Mouse (Mus musculus): ENCODE measurements around the gene Elovl5. TPM values are rescaled to one million over a fixed set of nuclear protein-coding genes. Genes with fewer than 3 reads are reported as not detected.

Elovl5 gene
- polyA plus RNA-seq (2017; shearing (Covaris generic)): 199 TPM

DNA sequence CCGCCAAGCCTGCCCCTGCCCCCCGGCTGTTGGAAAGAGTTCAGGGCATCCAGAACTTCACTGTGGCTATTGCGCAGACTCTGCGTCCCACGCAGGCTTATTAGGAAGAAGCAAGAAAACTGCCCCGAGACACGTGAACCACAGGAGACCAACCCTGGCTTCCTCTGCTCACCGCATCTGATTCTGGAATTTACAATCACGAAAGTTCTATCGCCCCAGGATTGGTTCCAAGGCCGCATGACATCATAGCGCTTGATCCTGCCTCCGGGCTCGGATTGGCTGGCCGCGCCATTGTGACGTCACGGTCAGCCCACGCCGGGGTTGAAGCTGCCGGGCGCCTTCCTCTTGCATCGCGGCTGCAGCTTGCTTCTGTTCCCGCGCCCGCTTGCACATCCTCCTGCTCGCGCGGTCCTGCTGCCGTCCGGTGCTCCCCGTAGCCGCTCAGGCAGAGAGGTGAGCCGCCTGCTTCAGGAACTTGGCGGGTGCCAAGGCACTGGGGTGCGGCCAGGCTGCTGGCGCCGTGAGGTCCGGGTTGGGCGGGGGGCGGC, at the start of gene Elovl5:
Gene Elovl5, plus strand, starts transcription at position 291 of the 548 bp plus-strand sequence.

Other genes starting within 250 kb of the Elovl5 start
- 56.2 TPM for gene Gclc, start 162.8 kb upstream of the Elovl5 start, polyA plus RNA-seq (2017; shearing (Covaris generic))
- not detected for gene Gcm1, start 134.6 kb downstream of the Elovl5 start, polyA plus RNA-seq (2017; shearing (Covaris generic))
- 57.9 TPM for gene Fbxo9, start 191.7 kb downstream of the Elovl5 start, polyA plus RNA-seq (2017; shearing (Covaris generic))
- 6.4 TPM for gene Ick, start 191.8 kb downstream of the Elovl5 start, polyA plus RNA-seq (2017; shearing (Covaris generic))

All from effector memory CD4-positive, alpha-beta T cell, adult 5 months (primary cell).